Mouse (Mus musculus) small intestine, adult 2 months (tissue): ENCODE results near the gene Mtus2. TPM values are rescaled to one million over a fixed set of nuclear protein-coding genes. Genes with fewer than 3 reads are reported as not detected.

Experiments used
- H3K27ac ChIP-seq: fragments of 200-500 bp; 2 replicates; pipeline ENCODE4 v1.5.1; 2012; ENCODE audit warnings: low read depth, low read length, control low read depth, inconsistent platforms; ENCODE audit not compliant: insufficient read depth
- H3K27me3 ChIP-seq: fragments of 200-500 bp; 2 replicates; pipeline ENCODE4 v1.6.1; 2012; ENCODE audit warnings: mild to moderate bottlenecking, moderate library complexity, low read length, inconsistent platforms; ENCODE audit not compliant: control insufficient read depth, insufficient read depth
- H3K36me3 ChIP-seq: fragments of 200-500 bp; 2 replicates; pipeline ENCODE4 v1.6.1; 2012; ENCODE audit warnings: mild to moderate bottlenecking, low read length, control low read depth, inconsistent platforms; ENCODE audit not compliant: control insufficient read depth, insufficient read depth
- H3K4me1 ChIP-seq: fragments of 200-500 bp; 2 replicates; pipeline ENCODE4 v1.6.1; 2012; ENCODE audit warnings: low read length, inconsistent platforms, mixed read lengths; ENCODE audit not compliant: control insufficient read depth, insufficient read depth, insufficient read length
- H3K4me3 ChIP-seq: fragments of 200-500 bp; 2 replicates; pipeline ENCODE4 v1.5.1; 2012; ENCODE audit warnings: low read depth, mild to moderate bottlenecking, control low read depth, inconsistent platforms, low read length, moderate library complexity
- CTCF ChIP-seq: fragments of 200-500 bp; IDR thresholded peaks from 2 replicates; pipeline ENCODE4 v1.5.1; 2012; ENCODE audit warnings: low read depth, mild to moderate bottlenecking, control low read depth, inconsistent platforms, low read length, moderate library complexity, mixed read lengths; ENCODE audit not compliant: insufficient replicate concordance, insufficient read length; ENCODE audit errors: extremely low read depth
- POLR2A ChIP-seq: fragments of 200-500 bp; IDR thresholded peaks from 2 replicates; pipeline ENCODE4 v1.6.1; 2012; ENCODE audit warnings: low read depth, mild to moderate bottlenecking, control low read depth, inconsistent platforms, low read length, moderate library complexity
- whole genome bisulfite sequencing: fragments of 180-500 bp; shearing (Covaris S2); methylation state at CpG from one replicate; pipeline ENCODE4 v1.1.7; 2018; 5-methylcytosine and 5-hydroxymethylcytosine counted together
- polyA plus RNA-seq: library from polyadenylated mRNA; depleted of rRNA; stranded (reverse); fragments of >200 nt; gene quantifications from 2 replicates; pipeline ENCODE4 v1.2.3, GENCODE M21; 2012

Mtus2 gene
- polyA plus RNA-seq, 1 experiment: 1.8 TPM

DNA sequence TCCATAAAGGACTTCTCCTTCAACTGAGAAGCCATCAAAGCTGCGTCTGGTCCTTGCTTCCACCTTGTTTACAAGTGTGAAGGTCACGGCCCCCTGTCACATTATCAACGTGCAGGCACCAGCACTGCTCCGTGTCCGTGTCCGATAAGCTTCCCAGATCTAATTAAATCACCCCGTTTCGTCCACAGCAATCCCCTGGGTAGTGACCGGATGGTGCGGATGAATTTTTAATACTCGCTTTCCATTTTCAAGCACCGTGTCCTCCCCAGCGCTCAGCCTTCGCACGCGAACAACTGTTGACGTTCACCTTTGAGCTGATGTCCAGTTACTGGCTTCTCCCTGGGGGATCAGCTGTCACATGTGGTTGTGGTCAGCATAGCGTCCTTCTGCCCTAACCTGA is 276.6 kb downstream of the Mtus2 start:
- Histone ChIP-seq H3K27me3 (no peaks in the 10 kb centered on the region), H3K4me1 (no peaks in the 10 kb centered on the region), H3K36me3 (no peaks in the 10 kb centered on the region), H3K27ac (no peak overlapping the region), H3K4me3 (no peak overlapping the region)
- 84% methylated on average over 18 of the region's 18 CpGs for WGBS
- TF ChIP-seq CTCF (no peak), POLR2A (no peak)

GRCm38 (mm10) chr5:148236616-148237015 is 279.5 kb downstream of the Mtus2 start:
- Histone ChIP-seq H3K4me1 (no peaks in the 10 kb centered on the region), H3K27ac (no peak overlapping the region)
- WGBS: 58% methylated on average over 9 of the region's 9 CpGs

DNA sequence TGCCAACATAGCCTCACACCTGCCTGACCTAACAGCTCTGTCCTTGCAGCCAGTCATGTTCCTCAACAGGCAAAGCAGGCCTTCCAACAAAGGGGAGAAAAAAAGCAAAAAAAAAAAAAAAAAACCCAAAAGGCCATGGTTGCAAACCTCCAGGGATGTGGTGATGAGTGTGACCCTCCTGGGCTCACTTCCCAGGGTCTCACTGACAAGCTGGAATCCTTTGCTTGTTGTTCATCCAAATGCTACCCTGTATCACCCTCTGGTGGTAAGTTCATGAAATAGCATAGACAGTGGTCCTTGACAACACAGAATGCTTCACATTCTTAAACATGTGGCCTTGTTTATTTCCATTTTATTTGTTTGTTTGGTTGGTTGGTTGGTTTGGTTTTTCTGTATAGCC is 281.9 kb downstream of the Mtus2 start:
- TF ChIP-seq CTCF: peak; percentile 49; the same call in 1 of the 2 replicates
- TF ChIP-seq POLR2A: no peak
- no peaks in the 10 kb centered on the region for H3K36me3 ChIP-seq
- H3K4me3 ChIP-seq: no peak overlapping the region
- H3K4me1 ChIP-seq: no peaks in the 10 kb centered on the region
- no peaks in the 10 kb centered on the region for H3K27me3 ChIP-seq
- H3K27ac ChIP-seq: no peak overlapping the region

More at GRCm38 (mm10) chr5:148236616-148237015, 279.5 kb downstream of the Mtus2 start:
- H3K27me3 ChIP-seq: no peaks in the 10 kb centered on the region
- no peaks in the 10 kb centered on the region for H3K36me3 ChIP-seq
- no peak overlapping the region for H3K4me3 ChIP-seq
- TF ChIP-seq POLR2A (no peak), CTCF (no peak)

DNA sequence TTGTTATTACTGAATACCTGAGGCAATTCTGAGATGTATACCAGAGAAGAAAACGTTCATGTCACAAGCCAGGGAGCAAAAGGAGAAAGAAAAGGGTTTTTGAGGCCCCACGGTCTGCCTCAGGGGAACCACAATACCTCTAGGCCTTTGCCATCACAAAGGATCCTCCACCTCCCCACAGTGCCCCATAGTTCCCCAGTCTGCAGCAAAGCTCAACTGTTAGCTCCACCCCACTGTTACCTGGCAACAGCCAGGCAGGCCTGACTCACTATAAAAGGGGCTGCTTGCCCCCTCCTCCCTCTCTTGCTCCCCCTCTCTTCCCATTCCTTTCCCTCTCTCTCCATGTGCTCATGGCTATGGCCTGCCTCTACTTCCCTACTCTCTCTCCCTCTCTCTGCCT is 282.6 kb downstream of the Mtus2 start:
- H3K4me3 ChIP-seq: no peak overlapping the region
- WGBS: 39% methylated on average over 2 of the region's 2 CpGs
- TF ChIP-seq CTCF (no peak), POLR2A (no peak)
- no peaks in the 10 kb centered on the region for H3K36me3 ChIP-seq
- H3K4me1 ChIP-seq: no peaks in the 10 kb centered on the region
- no peak overlapping the region for H3K27ac ChIP-seq
- H3K27me3 ChIP-seq: no peaks in the 10 kb centered on the region

DNA sequence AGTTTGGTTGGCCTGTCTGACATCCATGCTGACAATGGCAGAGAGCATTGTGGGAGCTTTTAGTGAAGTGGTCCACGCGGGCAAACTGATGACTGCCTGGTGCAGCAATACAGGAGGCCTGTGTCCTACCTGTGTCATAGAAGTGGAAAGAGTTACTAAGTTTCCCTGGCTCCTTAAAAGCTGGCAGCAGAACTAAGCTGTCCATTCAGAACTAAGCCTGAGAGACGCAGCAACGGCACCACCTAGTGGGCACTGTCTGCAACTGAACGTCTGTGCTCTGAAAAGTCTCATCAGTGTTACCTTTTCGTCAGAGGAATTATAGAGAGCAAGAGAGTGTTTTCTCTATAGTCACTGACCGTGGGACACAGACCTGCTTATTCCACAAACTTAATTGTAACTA is 284.8 kb downstream of the Mtus2 start:
- H3K4me1 ChIP-seq: no peaks in the 10 kb centered on the region

GRCm38 (mm10) chr5:148244471-148244870 is 287.4 kb downstream of the Mtus2 start:
- H3K4me1 ChIP-seq: no peaks in the 10 kb centered on the region
- WGBS: 54% methylated on average over 1 of the region's 1 CpGs
- H3K4me3 ChIP-seq: no peak overlapping the region
- TF ChIP-seq POLR2A: no peak
- peak; percentile 25; the same call in 1 of the 2 replicates for TF ChIP-seq CTCF
- H3K27ac ChIP-seq: no peak overlapping the region
- no peaks in the 10 kb centered on the region for H3K36me3 ChIP-seq
- no peaks in the 10 kb centered on the region for H3K27me3 ChIP-seq

More for the DNA sequence above, 284.8 kb downstream of the Mtus2 start:
- no peaks in the 10 kb centered on the region for H3K36me3 ChIP-seq
- WGBS: 7% methylated on average over 7 of the region's 7 CpGs
- H3K27me3 ChIP-seq: no peaks in the 10 kb centered on the region
- TF ChIP-seq POLR2A: no peak
- peak; percentile 91; the same call in 1 of the 2 replicates for TF ChIP-seq CTCF
- H3K4me3 ChIP-seq: no peak overlapping the region
- no peak overlapping the region for H3K27ac ChIP-seq

- TF ChIP-seq POLR2A (no peak), CTCF (no peak)
- no peaks in the 10 kb centered on the region for H3K4me1 ChIP-seq
- H3K27ac ChIP-seq: no peak overlapping the region
Measured at GRCm38 (mm10) chr5:148245386-148245785, 288.3 kb downstream of the Mtus2 start.

More at GRCm38 (mm10) chr5:148245386-148245785, 288.3 kb downstream of the Mtus2 start:
- Histone ChIP-seq H3K27me3 (no peaks in the 10 kb centered on the region), H3K4me3 (no peak overlapping the region), H3K36me3 (no peaks in the 10 kb centered on the region)
- 90% methylated on average over 2 of the region's 2 CpGs for WGBS
